Mouse (Mus musculus): ENCODE measurements around the gene Tuba8. TPM values are rescaled to one million over a fixed set of nuclear protein-coding genes. Genes with fewer than 3 reads are reported as not detected.

The Tuba8 gene
- polyA plus RNA-seq (2014; fragmentation: Nextera tagmentation; extraction: Ambion mirVana), result 10.5 and 11.5 TPM in 2 replicates

DNA sequence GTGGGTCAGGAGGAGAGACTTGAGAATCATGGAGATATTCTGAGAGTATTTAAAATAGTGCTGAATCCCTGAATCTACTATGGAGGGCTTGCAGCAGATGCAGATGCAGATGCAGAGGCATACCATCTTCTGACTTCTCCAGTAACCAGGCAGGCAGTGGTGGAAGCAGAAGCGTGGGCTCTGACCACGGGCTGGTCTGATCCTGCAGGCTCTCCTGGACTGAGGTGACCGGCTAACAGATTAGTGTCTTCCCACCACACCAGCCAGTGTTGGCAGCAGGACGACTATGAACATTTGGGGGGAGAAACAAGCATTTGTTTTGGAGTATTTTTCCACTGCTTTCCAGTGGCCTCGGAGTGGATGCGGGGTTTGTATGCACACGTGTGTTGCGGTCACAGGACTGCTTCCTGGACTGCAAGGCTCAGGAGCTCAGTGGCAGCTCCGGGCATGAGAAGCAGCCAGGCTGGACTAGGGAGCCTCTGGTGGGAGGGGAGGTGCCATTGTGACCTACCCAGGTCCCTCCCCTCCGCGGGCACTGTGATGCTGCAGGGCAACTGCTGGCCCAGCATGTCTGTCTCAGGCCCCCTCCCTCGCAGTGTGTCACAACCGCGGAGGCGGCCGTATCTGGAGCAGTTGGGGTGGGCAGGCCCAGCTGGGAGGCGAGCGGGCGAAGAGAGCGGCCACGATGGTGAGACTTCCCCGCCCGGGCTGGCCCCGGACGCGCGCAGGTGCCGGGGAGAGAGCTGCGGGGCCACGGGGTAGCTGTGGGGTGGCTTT, at the start of gene Tuba8:
Gene Tuba8 (plus strand): TSS at position 548 of the 777 bp plus-strand sequence.
- peak within 1 kb of the TSS; percentile 73 for H3K4me2 ChIP-seq
- H3K9me3 ChIP-seq (ENCODE audit: control insufficient read depth, low read length), result no peaks in the 10 kb centered on the region
- H3K27ac ChIP-seq (ENCODE audit: low read depth, low read length), result no peak within 1 kb of the TSS
- H3K9ac ChIP-seq (ENCODE audit: low read depth, low read length), result peak within 1 kb of the TSS; percentile 39
- peak within 1 kb of the TSS; percentile 43 for H3K4me3 ChIP-seq (ENCODE audit: low read depth, low read length)
- peak; percentile 69 for ATAC-seq (replicated peaks; ENCODE audit: low FRiP score)
- peaks cover 20% of the 10 kb centered on the region; the same call in 1 of the 2 replicates for H3K4me1 ChIP-seq (replicated peaks; ENCODE audit: control insufficient read depth, insufficient read depth, low read length)
- no peaks in the 10 kb centered on the region for H3K36me3 ChIP-seq (ENCODE audit: control insufficient read depth, insufficient read depth, low read length)
- H3K27me3 ChIP-seq (replicated peaks; ENCODE audit: control insufficient read depth, insufficient read depth, low read length), result peaks cover 20% of the 10 kb centered on the region
- DNase-seq (ENCODE audit: low spot score), result peak; percentile 66
- 4% methylated on average over 30 of the region's 30 CpGs for WGBS

DNA sequence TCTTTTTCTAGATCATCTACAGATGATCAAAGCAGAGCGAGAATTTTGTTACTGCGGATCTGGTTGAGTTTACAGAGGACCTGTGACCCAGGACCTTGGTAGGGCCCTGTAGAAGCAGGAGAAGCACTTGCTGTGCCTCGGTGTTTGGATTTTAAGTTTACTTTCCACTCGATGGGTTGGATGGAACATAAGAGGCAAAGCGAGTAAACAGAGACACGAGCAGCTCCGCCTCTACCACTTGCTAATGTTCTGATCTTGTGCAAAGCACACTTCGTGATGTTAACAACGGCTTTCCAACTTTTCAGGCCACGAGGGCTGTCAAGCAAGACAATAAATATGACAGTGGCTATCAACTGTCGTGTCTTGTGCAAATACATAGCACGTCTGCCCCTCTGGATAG, 47.9 kb upstream of the Tuba8 start:
- H3K4me2 ChIP-seq, result no peak overlapping the region
- DNase-seq (ENCODE audit: low spot score), result no peak
- H3K4me3 ChIP-seq (ENCODE audit: low read depth, low read length), result no peak overlapping the region
- H3K9ac ChIP-seq (ENCODE audit: low read depth, low read length), result no peak overlapping the region
- H3K27me3 ChIP-seq (replicated peaks; ENCODE audit: control insufficient read depth, insufficient read depth, low read length), result no peaks in the 10 kb centered on the region
- no peak overlapping the region for H3K27ac ChIP-seq (ENCODE audit: low read depth, low read length)
- H3K4me1 ChIP-seq (replicated peaks; ENCODE audit: control insufficient read depth, insufficient read depth, low read length), result peaks cover 8% of the 10 kb centered on the region; the same call in 1 of the 2 replicates
- no peaks in the 10 kb centered on the region for H3K36me3 ChIP-seq (ENCODE audit: control insufficient read depth, insufficient read depth, low read length)
- ATAC-seq (replicated peaks; ENCODE audit: low FRiP score), result no peak
- 71% methylated on average over 12 of the region's 12 CpGs for WGBS
- no peaks in the 10 kb centered on the region for H3K9me3 ChIP-seq (ENCODE audit: control insufficient read depth, low read length)

- no peaks in the 10 kb centered on the region for H3K36me3 ChIP-seq (ENCODE audit: control insufficient read depth, insufficient read depth, low read length)
- 53% methylated on average over 10 of the region's 10 CpGs for WGBS
- H3K4me3 ChIP-seq (ENCODE audit: low read depth, low read length), result no peak overlapping the region
- no peaks in the 10 kb centered on the region for H3K9me3 ChIP-seq (ENCODE audit: control insufficient read depth, low read length)
- H3K27me3 ChIP-seq (replicated peaks; ENCODE audit: control insufficient read depth, insufficient read depth, low read length), result no peaks in the 10 kb centered on the region
- no peak overlapping the region for H3K27ac ChIP-seq (ENCODE audit: low read depth, low read length)
- DNase-seq (ENCODE audit: low spot score) (no peak), ATAC-seq (replicated peaks; ENCODE audit: low FRiP score) (peak; percentile 64)
- H3K9ac ChIP-seq (ENCODE audit: low read depth, low read length), result no peak overlapping the region
- no peak overlapping the region for H3K4me2 ChIP-seq
- H3K4me1 ChIP-seq (replicated peaks; ENCODE audit: control insufficient read depth, insufficient read depth, low read length), result no peaks in the 10 kb centered on the region
Observed at GRCm38 (mm10) chr6:121166098-121166552, 44.4 kb upstream of the Tuba8 start.

GRCm38 (mm10) chr6:121167381-121167975, 43.0 kb upstream of the Tuba8 start:
- no peaks in the 10 kb centered on the region for H3K9me3 ChIP-seq (ENCODE audit: control insufficient read depth, low read length)
- no peaks in the 10 kb centered on the region for H3K36me3 ChIP-seq (ENCODE audit: control insufficient read depth, insufficient read depth, low read length)
- H3K27me3 ChIP-seq (replicated peaks; ENCODE audit: control insufficient read depth, insufficient read depth, low read length), result no peaks in the 10 kb centered on the region
- H3K9ac ChIP-seq (ENCODE audit: low read depth, low read length), result no peak overlapping the region
- WGBS, result 65% methylated on average over 7 of the region's 7 CpGs
- DNase-seq (ENCODE audit: low spot score) (no peak), ATAC-seq (replicated peaks; ENCODE audit: low FRiP score) (no peak)
- H3K4me1 ChIP-seq (replicated peaks; ENCODE audit: control insufficient read depth, insufficient read depth, low read length), result no peaks in the 10 kb centered on the region
- H3K4me2 ChIP-seq, result no peak overlapping the region
- H3K4me3 ChIP-seq (ENCODE audit: low read depth, low read length), result no peak overlapping the region
- H3K27ac ChIP-seq (ENCODE audit: low read depth, low read length), result no peak overlapping the region

DNA sequence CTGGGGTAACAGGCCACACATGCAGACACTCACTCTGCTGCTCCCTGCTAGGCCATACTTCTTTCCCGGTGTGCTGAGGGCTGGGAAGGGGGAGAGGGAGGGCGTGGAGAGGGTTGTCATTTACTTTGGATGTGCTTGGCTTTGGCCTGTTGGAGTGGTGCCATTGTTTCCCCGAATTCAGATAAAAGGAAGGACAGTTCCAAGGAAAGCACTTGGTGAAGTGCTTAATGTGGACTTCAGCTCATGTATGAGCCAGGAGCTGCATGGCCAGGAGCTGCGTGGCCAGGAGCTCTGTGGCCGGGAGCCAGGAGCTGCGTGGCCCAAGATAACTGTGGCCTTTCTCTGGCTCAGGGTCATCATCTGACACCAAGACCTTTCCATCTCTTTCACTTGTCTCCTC, 39.4 kb upstream of the Tuba8 start:
- H3K36me3 ChIP-seq (ENCODE audit: control insufficient read depth, insufficient read depth, low read length), result no peaks in the 10 kb centered on the region
- DNase-seq (ENCODE audit: low spot score) (no peak), ATAC-seq (replicated peaks; ENCODE audit: low FRiP score) (no peak)
- H3K4me1 ChIP-seq (replicated peaks; ENCODE audit: control insufficient read depth, insufficient read depth, low read length), result 0 out of 2 replicates have a peak, but pooled peaks cover 1% of the 10 kb centered on the region
- H3K9me3 ChIP-seq (ENCODE audit: control insufficient read depth, low read length), result no peaks in the 10 kb centered on the region
- WGBS, result 69% methylated on average over 6 of the region's 6 CpGs
- no peaks in the 10 kb centered on the region for H3K27me3 ChIP-seq (replicated peaks; ENCODE audit: control insufficient read depth, insufficient read depth, low read length)
- no peak overlapping the region for H3K4me2 ChIP-seq
- H3K4me3 ChIP-seq (ENCODE audit: low read depth, low read length), result no peak overlapping the region
- H3K9ac ChIP-seq (ENCODE audit: low read depth, low read length), result no peak overlapping the region
- no peak overlapping the region for H3K27ac ChIP-seq (ENCODE audit: low read depth, low read length)

- Histone ChIP-seq H3K4me2 (no peak overlapping the region), H3K27me3 (replicated peaks; ENCODE audit: control insufficient read depth, insufficient read depth, low read length) (no peaks in the 10 kb centered on the region), H3K27ac (ENCODE audit: low read depth, low read length) (no peak overlapping the region), H3K9me3 (ENCODE audit: control insufficient read depth, low read length) (no peaks in the 10 kb centered on the region), H3K9ac (ENCODE audit: low read depth, low read length) (no peak overlapping the region), H3K36me3 (ENCODE audit: control insufficient read depth, insufficient read depth, low read length) (no peaks in the 10 kb centered on the region), H3K4me3 (ENCODE audit: low read depth, low read length) (no peak overlapping the region), H3K4me1 (replicated peaks; ENCODE audit: control insufficient read depth, insufficient read depth, low read length) (0 out of 2 replicates have a peak, but pooled peaks cover 4% of the 10 kb centered on the region)
- WGBS, result 60% methylated on average over 5 of the region's 5 CpGs
- no peak for DNase-seq (ENCODE audit: low spot score)
- no peak for ATAC-seq (replicated peaks; ENCODE audit: low FRiP score)
Observed at GRCm38 (mm10) chr6:121173471-121173870, 37.0 kb upstream of the Tuba8 start.

DNA sequence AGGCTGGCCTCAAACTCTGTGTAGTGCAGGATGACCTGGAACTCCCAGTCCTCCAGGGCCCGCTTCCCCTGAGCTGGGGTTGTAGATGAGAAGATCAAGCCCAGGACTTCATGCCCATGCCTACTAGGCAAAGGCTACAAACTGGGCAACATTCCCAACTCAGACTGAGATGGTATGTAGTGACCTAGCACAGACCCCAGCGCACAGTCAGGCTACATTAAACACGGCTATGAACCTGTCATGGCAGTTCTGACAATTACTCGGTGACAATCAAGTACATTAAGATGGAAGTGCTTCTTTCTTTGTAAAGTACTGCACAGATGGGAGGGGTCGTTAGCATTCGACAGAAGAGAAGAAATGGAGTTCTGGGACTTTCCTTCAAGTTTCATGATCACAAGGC, 35.7 kb upstream of the Tuba8 start:
- Histone ChIP-seq H3K27me3 (replicated peaks; ENCODE audit: control insufficient read depth, insufficient read depth, low read length) (no peaks in the 10 kb centered on the region), H3K9ac (ENCODE audit: low read depth, low read length) (no peak overlapping the region), H3K4me2 (no peak overlapping the region), H3K27ac (ENCODE audit: low read depth, low read length) (no peak overlapping the region), H3K4me1 (replicated peaks; ENCODE audit: control insufficient read depth, insufficient read depth, low read length) (0 out of 2 replicates have a peak, but pooled peaks cover 4% of the 10 kb centered on the region), H3K9me3 (ENCODE audit: control insufficient read depth, low read length) (no peaks in the 10 kb centered on the region), H3K36me3 (ENCODE audit: control insufficient read depth, insufficient read depth, low read length) (no peaks in the 10 kb centered on the region), H3K4me3 (ENCODE audit: low read depth, low read length) (no peak overlapping the region)
- WGBS, result 82% methylated on average over 6 of the region's 6 CpGs
- DNase-seq (ENCODE audit: low spot score), result no peak
- ATAC-seq (replicated peaks; ENCODE audit: low FRiP score), result no peak

GRCm38 (mm10) chr6:121176011-121176730, 34.3 kb upstream of the Tuba8 start:
- no peaks in the 10 kb centered on the region for H3K27me3 ChIP-seq (replicated peaks; ENCODE audit: control insufficient read depth, insufficient read depth, low read length)
- no peak overlapping the region for H3K4me2 ChIP-seq
- H3K4me3 ChIP-seq (ENCODE audit: low read depth, low read length), result no peak overlapping the region
- no peak for ATAC-seq (replicated peaks; ENCODE audit: low FRiP score)
- 0 out of 2 replicates have a peak, but pooled peaks cover 4% of the 10 kb centered on the region for H3K4me1 ChIP-seq (replicated peaks; ENCODE audit: control insufficient read depth, insufficient read depth, low read length)
- no peaks in the 10 kb centered on the region for H3K36me3 ChIP-seq (ENCODE audit: control insufficient read depth, insufficient read depth, low read length)
- H3K27ac ChIP-seq (ENCODE audit: low read depth, low read length), result no peak overlapping the region
- no peaks in the 10 kb centered on the region for H3K9me3 ChIP-seq (ENCODE audit: control insufficient read depth, low read length)
- no peak overlapping the region for H3K9ac ChIP-seq (ENCODE audit: low read depth, low read length)
- DNase-seq (ENCODE audit: low spot score), result no peak
- 45% methylated on average over 14 of the region's 14 CpGs for WGBS
